Mouse (Mus musculus): ENCODE data around the gene B4galt2. TPM values are rescaled to one million over a fixed set of nuclear protein-coding genes. Genes with fewer than 3 reads are reported as not detected.

Gene B4galt2
- polyA plus RNA-seq, 1 experiment from 2014 or later = 27.2 TPM

DNA sequence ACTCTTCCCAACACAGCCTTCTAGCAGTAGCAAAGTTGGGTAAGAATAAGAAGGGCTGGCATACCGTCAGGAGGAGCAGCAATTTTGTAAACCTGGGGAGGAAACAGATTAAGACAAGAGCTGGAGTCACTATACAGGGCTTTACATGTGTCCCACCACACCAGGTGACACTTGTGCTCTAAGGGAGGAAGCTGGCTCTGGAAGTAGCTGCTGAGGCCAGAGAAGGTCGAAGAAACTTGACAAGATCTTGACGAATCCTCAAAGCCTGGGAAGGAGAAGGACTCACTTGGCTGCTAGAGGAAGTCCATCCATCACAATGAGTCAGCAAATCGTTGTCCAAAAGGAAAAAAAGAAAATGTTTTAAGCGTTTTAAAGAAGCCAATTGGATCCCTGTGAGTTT, 33.1 kb upstream of the B4galt2 start:
- H3K4me3 ChIP-seq = no peak overlapping the region
- H3K4me1 ChIP-seq = peaks cover 31% of the 10 kb centered on the region
- no peak overlapping the region for H3K27ac ChIP-seq (replicated peaks)
- peaks cover 16% of the 10 kb centered on the region for H3K36me3 ChIP-seq (replicated peaks)
- H3K27me3 ChIP-seq (replicated peaks; ENCODE audit: low read depth, poor library complexity, severe bottlenecking) = 0 out of 2 replicates have a peak, but pooled peaks cover under 1% of the 10 kb centered on the region
- 87% methylated on average over 5 of the region's 5 CpGs for WGBS
- no peaks in the 10 kb centered on the region for H3K9me3 ChIP-seq
- DNase-seq (ENCODE audit: low spot score) = no peak

DNA sequence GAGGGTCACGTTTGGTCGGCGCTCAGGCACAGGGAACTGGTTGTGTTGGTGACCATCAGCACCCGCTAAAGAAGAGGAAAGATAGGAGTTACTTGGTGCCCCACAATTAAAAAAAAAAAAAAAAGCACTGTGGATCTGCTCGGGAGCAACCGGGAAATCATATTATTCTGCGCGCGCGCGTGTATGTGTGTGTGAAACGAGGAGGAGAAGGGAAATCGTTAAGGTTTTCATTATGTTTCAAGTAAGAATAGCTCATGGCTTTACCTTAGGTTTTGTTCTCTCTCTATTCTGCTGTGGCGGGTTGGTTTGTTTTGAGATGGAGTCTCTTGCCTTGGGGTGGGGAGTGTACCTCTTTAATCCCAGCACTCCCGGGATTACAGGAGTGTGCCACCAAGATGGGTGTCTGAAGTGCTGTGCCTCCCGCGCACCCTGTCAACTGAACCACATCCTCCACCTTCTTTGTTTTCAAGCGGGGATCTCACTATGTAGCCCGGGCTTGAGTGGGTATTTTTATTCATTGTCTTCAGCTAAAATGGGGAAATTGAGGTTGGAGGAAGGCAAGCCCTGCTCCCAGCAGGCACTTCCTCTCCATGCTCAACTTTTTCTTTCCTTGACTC, 32.3 kb upstream of the B4galt2 start:
- H3K4me1 ChIP-seq = peaks cover 31% of the 10 kb centered on the region
- no peaks in the 10 kb centered on the region for H3K27me3 ChIP-seq (replicated peaks; ENCODE audit: low read depth, poor library complexity, severe bottlenecking)
- H3K27ac ChIP-seq (replicated peaks) = peak overlapping the region; percentile 98
- peaks cover 23% of the 10 kb centered on the region for H3K36me3 ChIP-seq (replicated peaks)
- 9% methylated on average over 19 of the region's 19 CpGs for WGBS
- H3K9me3 ChIP-seq = no peaks in the 10 kb centered on the region
- peak overlapping the region; percentile 88 for H3K4me3 ChIP-seq
- peak; percentile 19 for DNase-seq (ENCODE audit: low spot score)

DNA sequence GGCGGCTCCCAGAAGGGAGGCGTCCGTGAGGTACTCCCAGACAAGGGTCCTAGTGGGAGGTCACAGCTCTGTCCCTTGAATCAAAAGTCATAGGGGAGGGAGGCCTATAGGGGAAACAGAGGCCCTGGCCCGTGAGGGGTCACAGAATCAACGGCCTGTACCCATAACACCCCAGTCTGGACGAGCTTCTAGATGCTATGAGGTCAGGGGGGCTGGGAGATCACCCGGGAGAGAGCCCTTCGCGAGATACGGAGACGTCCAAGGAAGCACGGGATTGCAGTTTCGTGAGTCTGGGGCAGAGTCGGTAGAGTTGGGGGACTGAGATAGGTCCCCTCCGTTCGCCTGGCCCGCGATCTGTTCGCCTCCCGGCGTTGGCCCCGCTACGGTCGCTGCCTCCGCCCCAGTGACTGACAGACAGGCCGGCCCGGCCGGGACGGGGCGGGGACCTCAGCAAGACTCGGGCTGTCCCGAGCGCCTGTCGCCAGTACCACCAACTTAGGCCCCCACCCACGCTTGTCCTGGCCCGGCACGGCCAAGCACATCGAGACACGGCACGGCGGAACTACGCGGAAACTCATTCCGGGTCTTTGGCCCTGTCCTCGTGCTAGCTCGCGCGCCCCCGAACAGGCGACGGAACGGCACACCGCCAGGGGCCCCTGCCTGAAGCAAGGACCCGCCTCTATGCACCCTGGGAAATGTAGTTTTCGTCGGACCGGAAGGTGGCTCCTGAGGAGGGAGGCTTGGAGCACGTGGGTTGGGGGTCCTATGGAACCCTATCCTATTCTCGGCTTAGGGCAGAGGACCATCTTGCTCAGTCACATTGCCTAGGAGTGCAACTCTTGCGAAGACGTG, 31.5 kb upstream of the B4galt2 start, which contains the start of gene Ipo13:
Gene Ipo13, minus strand, starts transcription at position 409 of the 852 bp plus-strand sequence.
- Histone ChIP-seq H3K9me3 (no peaks in the 10 kb centered on the region), H3K4me1 (peaks cover 31% of the 10 kb centered on the region), H3K36me3 (replicated peaks) (peaks cover 31% of the 10 kb centered on the region), H3K4me3 (peak within 1 kb of the TSS; percentile 88), H3K27me3 (replicated peaks; ENCODE audit: low read depth, poor library complexity, severe bottlenecking) (no peaks in the 10 kb centered on the region), H3K27ac (replicated peaks) (peak within 1 kb of the TSS; percentile 98)
- peak; percentile 94 for DNase-seq (ENCODE audit: low spot score)
- WGBS = under 1% methylated on average over 61 of the region's 61 CpGs

DNA sequence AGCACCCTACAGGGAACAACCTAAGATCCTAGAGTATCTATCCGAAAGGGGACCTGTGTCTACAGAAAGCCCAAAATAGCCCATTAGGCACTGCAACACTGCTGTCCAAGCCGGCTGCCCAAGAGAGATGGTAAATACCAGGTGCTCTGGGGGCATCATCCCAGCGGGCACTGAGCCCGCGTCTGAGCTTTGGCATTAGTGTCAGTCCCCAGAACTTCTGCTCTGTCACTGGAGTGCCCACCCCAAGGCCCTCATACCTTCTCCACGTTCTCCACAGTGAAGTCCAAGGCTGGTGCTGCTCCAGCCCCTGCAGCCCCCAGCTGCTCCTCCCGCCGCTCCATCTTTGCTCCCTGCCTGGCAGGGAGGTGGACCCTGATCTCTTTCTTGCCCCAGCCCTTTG, 30.7 kb upstream of the B4galt2 start:
- Histone ChIP-seq H3K27me3 (replicated peaks; ENCODE audit: low read depth, poor library complexity, severe bottlenecking) (no peaks in the 10 kb centered on the region), H3K4me1 (peaks cover 35% of the 10 kb centered on the region), H3K4me3 (peak overlapping the region; percentile 88), H3K27ac (replicated peaks) (peak overlapping the region; percentile 98), H3K9me3 (no peaks in the 10 kb centered on the region), H3K36me3 (replicated peaks) (peaks cover 39% of the 10 kb centered on the region)
- 23% methylated on average over 8 of the region's 8 CpGs for WGBS
- no peak for DNase-seq (ENCODE audit: low spot score)

DNA sequence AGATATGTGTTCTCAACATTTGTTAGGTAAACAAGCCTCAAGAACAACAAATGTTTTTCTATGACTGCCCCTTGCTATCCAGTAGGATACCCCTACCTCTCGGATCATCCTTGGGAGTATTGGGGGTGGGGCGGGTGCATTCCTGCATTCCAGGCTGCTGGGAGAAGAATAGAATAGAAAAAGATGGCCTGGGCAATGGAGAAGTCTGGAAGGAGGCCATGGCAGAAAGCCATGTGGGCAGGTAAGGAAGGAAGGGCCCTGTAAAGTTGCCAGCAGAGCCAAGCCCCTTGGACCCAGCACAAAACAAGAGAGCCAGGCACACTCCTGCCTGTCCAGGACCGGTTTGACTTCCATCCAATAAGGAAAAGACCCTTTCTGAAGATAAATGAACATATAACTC, 30.1 kb upstream of the B4galt2 start:
- DNase-seq (ENCODE audit: low spot score) = no peak
- Histone ChIP-seq H3K27me3 (replicated peaks; ENCODE audit: low read depth, poor library complexity, severe bottlenecking) (no peaks in the 10 kb centered on the region), H3K4me1 (peaks cover 38% of the 10 kb centered on the region), H3K4me3 (peak overlapping the region; percentile 88), H3K9me3 (no peaks in the 10 kb centered on the region), H3K36me3 (replicated peaks) (peaks cover 45% of the 10 kb centered on the region), H3K27ac (replicated peaks) (no peak overlapping the region)
- 52% methylated on average over 3 of the region's 3 CpGs for WGBS

DNA sequence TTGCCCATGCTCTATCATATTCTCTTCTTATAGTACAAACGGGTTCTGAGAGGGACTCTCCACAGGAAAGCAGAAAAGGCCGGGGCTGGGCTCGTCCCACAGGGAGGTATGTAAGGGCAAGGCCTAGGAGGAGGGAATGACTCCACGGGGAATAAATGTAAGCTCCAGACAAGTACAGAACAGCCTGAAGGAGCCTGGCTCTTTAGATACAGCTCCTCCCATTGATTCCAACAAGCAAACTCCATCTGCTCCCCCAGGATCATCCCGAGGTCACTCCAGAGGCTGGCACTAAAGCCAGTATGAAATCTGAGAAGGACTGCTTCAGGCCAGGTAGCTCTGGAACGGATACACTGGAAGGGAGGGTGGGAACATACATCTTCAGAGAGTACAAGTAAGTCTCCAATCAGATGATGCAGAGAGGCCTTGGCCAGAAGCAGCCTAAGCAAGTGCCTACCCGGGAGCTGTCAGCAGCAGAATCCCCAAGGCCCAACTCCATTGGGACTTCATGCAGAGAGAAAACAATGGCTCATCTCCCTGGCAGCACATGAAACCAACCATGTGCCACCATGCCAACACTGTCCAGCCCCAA, 29.5 kb upstream of the B4galt2 start:
- peaks cover 38% of the 10 kb centered on the region for H3K4me1 ChIP-seq
- H3K36me3 ChIP-seq (replicated peaks) = peaks cover 52% of the 10 kb centered on the region
- no peak for DNase-seq (ENCODE audit: low spot score)
- WGBS = 61% methylated on average over 7 of the region's 7 CpGs
- no peak overlapping the region for H3K27ac ChIP-seq (replicated peaks)
- H3K4me3 ChIP-seq = peak overlapping the region; percentile 88
- no peaks in the 10 kb centered on the region for H3K27me3 ChIP-seq (replicated peaks; ENCODE audit: low read depth, poor library complexity, severe bottlenecking)
- H3K9me3 ChIP-seq = no peaks in the 10 kb centered on the region

DNA sequence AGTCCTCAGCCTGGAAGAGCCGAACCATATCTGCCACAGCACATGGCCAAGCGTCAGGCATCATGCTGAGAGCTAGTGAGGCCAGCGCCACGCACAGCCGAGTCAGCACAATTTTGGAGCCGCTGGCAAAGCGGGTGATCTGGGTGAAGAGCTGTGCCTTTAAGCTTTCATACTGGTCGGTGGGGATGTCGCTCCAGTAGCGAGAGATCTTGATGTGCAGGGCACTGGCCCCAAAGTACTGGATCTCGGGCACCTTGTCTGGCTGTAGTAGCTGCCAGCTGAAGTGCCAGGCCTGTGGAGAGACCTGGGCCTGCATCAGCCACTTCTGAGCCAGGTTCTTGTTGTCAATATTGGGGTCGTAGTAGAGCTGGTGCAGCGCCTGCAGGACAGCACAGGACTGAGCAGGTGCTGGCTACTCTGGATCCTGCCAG, 28.9 kb upstream of the B4galt2 start:
- 91% methylated on average over 13 of the region's 13 CpGs for WGBS
- no peak for DNase-seq (ENCODE audit: low spot score)
- Histone ChIP-seq H3K27me3 (replicated peaks; ENCODE audit: low read depth, poor library complexity, severe bottlenecking) (no peaks in the 10 kb centered on the region), H3K4me1 (peaks cover 38% of the 10 kb centered on the region), H3K27ac (replicated peaks) (no peak overlapping the region), H3K9me3 (no peaks in the 10 kb centered on the region), H3K4me3 (peak overlapping the region; percentile 24; the same call in 1 of the 2 replicates), H3K36me3 (replicated peaks) (peaks cover 56% of the 10 kb centered on the region)

DNA sequence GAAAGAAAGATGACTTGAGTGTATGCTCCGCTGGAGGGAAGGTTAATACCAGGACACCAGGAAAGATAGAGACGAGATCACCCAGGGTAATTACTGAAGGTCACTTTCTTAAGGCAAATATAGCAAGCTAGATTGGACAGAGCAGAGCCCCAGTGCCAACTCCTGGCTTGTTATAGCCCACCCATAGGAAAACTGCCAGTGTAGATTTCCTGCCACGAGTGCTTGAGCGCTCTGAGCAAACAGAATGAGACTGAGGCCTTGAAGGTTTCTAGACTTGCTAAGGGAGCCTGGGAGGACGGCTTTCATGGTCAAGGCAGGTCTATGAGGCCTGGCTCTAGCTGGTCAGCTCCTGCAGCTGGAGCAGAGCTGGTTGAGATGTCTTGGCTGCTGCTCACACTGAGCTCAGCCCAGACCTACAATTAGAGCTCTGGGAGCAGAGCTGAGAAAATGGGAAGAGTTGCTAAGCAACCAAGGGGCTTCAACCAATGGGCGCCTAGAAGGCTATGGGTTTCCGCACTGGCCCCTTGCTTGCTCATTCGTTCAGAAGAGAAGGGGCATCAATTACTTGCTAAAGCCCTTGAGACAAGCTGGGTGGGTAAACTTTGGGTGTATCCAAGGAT, 25.7 kb upstream of the B4galt2 start:
- WGBS = 79% methylated on average over 8 of the region's 8 CpGs

DNA sequence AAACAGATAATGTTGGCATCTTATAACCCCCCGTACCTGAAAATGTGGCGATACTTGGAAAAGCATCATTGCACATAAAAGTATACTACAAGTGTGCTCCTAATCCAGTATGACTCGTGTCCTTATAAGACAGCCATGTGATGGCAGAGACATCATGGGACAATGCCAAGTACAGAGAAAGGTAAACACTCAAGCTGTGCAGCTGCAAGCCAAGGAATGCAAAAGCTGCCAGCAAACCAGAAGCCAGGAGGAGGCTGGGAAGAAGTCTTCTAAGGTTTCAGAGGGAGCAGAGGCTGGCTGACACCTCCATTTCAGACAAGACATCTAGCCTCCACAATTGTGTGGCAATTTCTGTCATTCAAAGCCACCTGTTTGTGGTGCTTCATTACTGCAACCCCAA, 22.9 kb upstream of the B4galt2 start:
- H3K36me3 ChIP-seq (replicated peaks) = peaks cover 95% of the 10 kb centered on the region
- WGBS = 91% methylated on average over 3 of the region's 3 CpGs

More for the DNA sequence above, 25.7 kb upstream of the B4galt2 start:
- Histone ChIP-seq H3K36me3 (replicated peaks) (peaks cover 85% of the 10 kb centered on the region), H3K4me1 (peaks cover 28% of the 10 kb centered on the region), H3K9me3 (no peaks in the 10 kb centered on the region), H3K4me3 (no peak overlapping the region; the same call in 1 of the 2 replicates), H3K27me3 (replicated peaks; ENCODE audit: low read depth, poor library complexity, severe bottlenecking) (no peaks in the 10 kb centered on the region), H3K27ac (replicated peaks) (no peak overlapping the region)
- DNase-seq (ENCODE audit: low spot score) = no peak

DNA sequence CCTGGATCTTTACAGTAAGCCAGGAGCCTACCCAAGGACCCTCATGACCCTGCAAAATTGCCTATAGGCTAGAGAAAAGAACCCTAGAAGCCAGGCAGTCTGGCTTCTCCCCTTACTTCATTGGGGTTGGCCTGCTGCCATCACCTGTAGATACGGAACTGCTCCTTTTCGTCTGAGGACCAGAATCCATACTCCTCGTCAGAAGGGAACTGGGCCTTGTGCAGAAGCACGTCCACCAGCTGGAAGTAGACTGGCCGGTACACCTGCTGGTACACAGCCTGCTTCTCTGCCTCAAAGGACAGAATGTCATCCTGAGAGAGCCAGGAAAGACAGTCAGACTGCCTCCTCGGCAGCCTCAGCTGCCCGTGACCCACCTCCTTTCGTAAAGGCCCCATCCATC, 21.5 kb upstream of the B4galt2 start:
- Histone ChIP-seq H3K4me1 (peaks cover 7% of the 10 kb centered on the region), H3K4me3 (no peak overlapping the region), H3K27me3 (replicated peaks; ENCODE audit: low read depth, poor library complexity, severe bottlenecking) (no peaks in the 10 kb centered on the region), H3K9me3 (no peaks in the 10 kb centered on the region), H3K27ac (replicated peaks) (no peak overlapping the region), H3K36me3 (replicated peaks) (peaks cover 95% of the 10 kb centered on the region)
- no peak for DNase-seq (ENCODE audit: low spot score)
- WGBS = 93% methylated on average over 8 of the region's 8 CpGs

More for the DNA sequence above, 22.9 kb upstream of the B4galt2 start:
- Histone ChIP-seq H3K4me3 (no peak overlapping the region), H3K27ac (replicated peaks) (no peak overlapping the region), H3K4me1 (peaks cover 7% of the 10 kb centered on the region), H3K27me3 (replicated peaks; ENCODE audit: low read depth, poor library complexity, severe bottlenecking) (no peaks in the 10 kb centered on the region), H3K9me3 (no peaks in the 10 kb centered on the region)
- no peak for DNase-seq (ENCODE audit: low spot score)

DNA sequence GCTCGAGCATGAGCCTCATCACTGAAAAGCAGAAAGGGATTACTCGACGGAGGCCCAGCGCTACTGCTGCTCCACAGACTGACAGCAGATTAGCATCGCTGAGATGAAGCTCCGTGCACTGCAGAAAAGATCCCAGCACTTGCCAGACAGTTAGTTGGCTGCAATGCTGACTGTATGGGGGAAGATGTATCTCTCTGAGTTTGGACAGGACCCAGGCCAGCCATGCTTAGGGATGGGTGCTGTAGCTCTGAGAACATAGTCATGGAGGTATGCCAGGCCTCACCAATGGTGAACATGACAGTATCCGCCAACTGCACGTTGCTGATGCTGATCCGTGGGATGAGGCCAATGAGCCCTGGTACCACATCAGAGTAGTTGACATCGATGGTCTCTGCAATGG, 20.8 kb upstream of the B4galt2 start:
- H3K4me3 ChIP-seq = no peak overlapping the region

DNA sequence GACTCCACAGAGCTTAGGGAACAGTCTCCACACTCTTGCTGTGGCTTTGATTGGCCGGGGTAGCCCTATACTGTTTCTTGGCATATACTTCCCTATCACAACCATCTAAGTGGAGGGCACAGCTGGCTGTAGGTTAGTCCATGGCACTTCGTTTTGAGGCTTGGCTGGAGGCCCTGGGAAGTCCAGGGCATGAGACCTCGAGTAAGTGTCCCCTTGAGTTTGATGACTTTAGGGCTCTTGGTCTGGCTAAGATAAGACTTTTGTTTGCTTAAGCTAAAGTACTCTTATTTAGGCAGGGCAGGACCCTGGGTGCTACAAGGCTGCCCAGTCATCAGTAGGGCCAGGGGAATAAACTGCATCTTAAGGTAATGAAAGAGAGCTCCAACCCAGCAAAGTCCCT, 14.8 kb upstream of the B4galt2 start:
- H3K27ac ChIP-seq (replicated peaks) = no peak overlapping the region
- no peaks in the 10 kb centered on the region for H3K9me3 ChIP-seq
- peaks cover 96% of the 10 kb centered on the region for H3K36me3 ChIP-seq (replicated peaks)
- WGBS = 83% methylated on average over 3 of the region's 3 CpGs
- H3K27me3 ChIP-seq (replicated peaks; ENCODE audit: low read depth, poor library complexity, severe bottlenecking) = no peaks in the 10 kb centered on the region
- no peaks in the 10 kb centered on the region for H3K4me1 ChIP-seq
- H3K4me3 ChIP-seq = no peak overlapping the region
- DNase-seq (ENCODE audit: low spot score) = no peak

More for the DNA sequence above, 20.8 kb upstream of the B4galt2 start:
- peaks cover 4% of the 10 kb centered on the region for H3K4me1 ChIP-seq
- 92% methylated on average over 10 of the region's 10 CpGs for WGBS
- peaks cover 95% of the 10 kb centered on the region for H3K36me3 ChIP-seq (replicated peaks)
- H3K27ac ChIP-seq (replicated peaks) = no peak overlapping the region
- DNase-seq (ENCODE audit: low spot score) = no peak
- no peaks in the 10 kb centered on the region for H3K9me3 ChIP-seq
- no peaks in the 10 kb centered on the region for H3K27me3 ChIP-seq (replicated peaks; ENCODE audit: low read depth, poor library complexity, severe bottlenecking)

Measured in embryonic facial prominence, embryonic 10.5 days (tissue).